Mouse (Mus musculus): ENCODE data around the gene Rad51b. TPM values are rescaled to one million over a fixed set of nuclear protein-coding genes. Genes with fewer than 3 reads are reported as not detected.

Rad51b gene
- total and polyA plus RNA-seq, 3 experiments = 6.5 to 8.6 (median 8.5) TPM

GRCm38 (mm10) chr12:79535532-79536437 lies 238.7 kb downstream of the Rad51b start:
- dilution Hi-C loops (cut with MboI; ENCODE audit: extremely low pct_ligation_motif_present, extremely low pct_unique_long_range_greater_than_20kb, low sequenced_read_pairs) = no loop called here
- no peak for TF ChIP-seq RCOR1 (conservative IDR thresholded peaks at IDR 0.05; ENCODE audit: low read depth, low read length)
- no peak for TF ChIP-seq NELFE (IDR thresholded peaks at IDR 0.05; ENCODE audit: low read depth, low read length)
- TF ChIP-seq MAFK (IDR thresholded peaks at IDR 0.05; ENCODE audit: insufficient replicate concordance, low read length) = no peak
- no peak for TF ChIP-seq TBP (conservative IDR thresholded peaks at IDR 0.05; ENCODE audit: low read depth, low read length)
- TF ChIP-seq EP300 (IDR thresholded peaks at IDR 0.05; ENCODE audit: low read length) = no peak
- TF ChIP-seq MEF2A (IDR thresholded peaks at IDR 0.05; ENCODE audit: borderline replicate concordance, low read depth, low read length) = no peak
- TF ChIP-seq ZC3H11A (IDR thresholded peaks at IDR 0.05; ENCODE audit: low read depth, low read length) = no peak
- no peaks in the 10 kb centered on the region for H3K36me3 ChIP-seq (replicated peaks in 1 of 2; ENCODE audit: control insufficient read depth in 1 of 2, insufficient read depth in 1 of 2, low read length in 1 of 2)

DNA sequence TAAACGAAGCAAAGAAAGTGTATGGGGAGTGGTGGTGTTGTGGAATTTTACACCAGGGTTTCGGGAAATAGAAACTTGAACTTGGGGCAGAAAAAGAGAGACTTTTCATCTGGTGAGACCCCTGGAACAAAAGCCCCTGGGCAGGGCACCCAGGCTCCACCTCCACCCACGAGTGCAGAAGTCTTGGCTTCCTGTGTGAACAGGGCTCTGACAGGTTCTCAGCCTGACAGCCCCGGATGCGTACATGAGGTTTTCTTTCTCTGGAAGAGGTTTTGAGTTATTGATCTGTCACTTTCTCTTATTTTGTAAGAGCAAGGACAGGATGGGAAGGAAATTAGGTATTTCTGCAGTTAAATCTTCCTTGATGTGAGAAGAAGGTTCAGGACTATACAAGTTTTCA lies 243.1 kb downstream of the Rad51b start:
- in situ Hi-C loops (cut with MboI; ENCODE audit: low pct_ligation_motif_present, low pct_unique_long_range_greater_than_20kb, low sequenced_read_pairs) = no loop called here
- no peak for TF ChIP-seq E2F4 (IDR thresholded peaks at IDR 0.05; ENCODE audit: insufficient replicate concordance, low read depth, low read length)
- no peak for TF ChIP-seq ZMIZ1 (IDR thresholded peaks at IDR 0.05; ENCODE audit: low read depth, low read length)
- no peak for TF ChIP-seq ETS1 (conservative IDR thresholded peaks at IDR 0.05; ENCODE audit: low read depth, low read length)
- no peak for TF ChIP-seq NELFE (IDR thresholded peaks at IDR 0.05; ENCODE audit: low read depth, low read length)
- TF ChIP-seq BHLHE40 (IDR thresholded peaks at IDR 0.05; ENCODE audit: low read depth, low read length) = no peak
- TF ChIP-seq CTCF (conservative IDR thresholded peaks at IDR 0.05 in 1 of 2, IDR thresholded peaks at IDR 0.05 in 1 of 2; ENCODE audit: low read depth in 2 of 2, low read length in 2 of 2) = no peak
- TF ChIP-seq JUND (conservative IDR thresholded peaks at IDR 0.05; ENCODE audit: low read depth, low read length) = no peak
- TF ChIP-seq MYC (IDR thresholded peaks at IDR 0.05; ENCODE audit: low read depth, low read length) = no peak
- no peak for TF ChIP-seq POLR2AphosphoS2 (IDR thresholded peaks at IDR 0.05; ENCODE audit: low read depth, low read length)
- TF ChIP-seq TBP (conservative IDR thresholded peaks at IDR 0.05; ENCODE audit: low read depth, low read length) = no peak
- no peak for TF ChIP-seq UBTF (IDR thresholded peaks at IDR 0.05; ENCODE audit: low read depth, low read length)
- no peak for TF ChIP-seq MEF2A (IDR thresholded peaks at IDR 0.05; ENCODE audit: borderline replicate concordance, low read depth, low read length)
- TF ChIP-seq PAX5 (IDR thresholded peaks at IDR 0.05; ENCODE audit: low read length) = no peak
- TF ChIP-seq HCFC1 (IDR thresholded peaks at IDR 0.05; ENCODE audit: low read depth, low read length) = no peak
- H3K9me3 ChIP-seq (replicated peaks; ENCODE audit: low read length) = peaks cover 4% of the 10 kb centered on the region
- no peak overlapping the region for H3K4me2 ChIP-seq (ENCODE audit: insufficient read depth, low read depth, poor library complexity, severe bottlenecking)
- H3K4me1 ChIP-seq (ENCODE audit: control insufficient read depth in 1 of 2, insufficient read depth in 2 of 2) = peaks cover 2 to 15% of the 10 kb centered on the region in 2 experiments; a peak in 1 of 4 replicates
- no peak overlapping the region for H3K27ac ChIP-seq (ENCODE audit: insufficient read depth, low read depth)
- H3K27me3 ChIP-seq (replicated peaks) = no peaks in the 10 kb centered on the region
- no peaks in the 10 kb centered on the region for H3K79me2 ChIP-seq (replicated peaks; ENCODE audit: control insufficient read depth, extremely low read depth, insufficient read depth, poor library complexity, severe bottlenecking)
- H3K36me3 ChIP-seq (replicated peaks in 1 of 2; ENCODE audit: control insufficient read depth in 1 of 2, insufficient read depth in 1 of 2, low read length in 1 of 2) = no peaks in the 10 kb centered on the region
- dilution Hi-C loops (cut with MboI; ENCODE audit: extremely low pct_ligation_motif_present, extremely low pct_unique_long_range_greater_than_20kb, low sequenced_read_pairs) = no loop called here
- no peak overlapping the region for H3K9ac ChIP-seq (ENCODE audit: insufficient read depth, low read depth)
- H3K4me3 ChIP-seq (replicated peaks in 1 of 3; ENCODE audit: low read depth in 2 of 3, low read length in 2 of 3, poor library complexity in 1 of 3) = no peak overlapping the region
- DNase-seq (ENCODE audit: extremely low read depth) = no peak

More at GRCm38 (mm10) chr12:79535532-79536437, 238.7 kb downstream of the Rad51b start:
- Histone ChIP-seq H3K27me3 (replicated peaks) (no peaks in the 10 kb centered on the region), H3K4me2 (ENCODE audit: insufficient read depth, low read depth, poor library complexity, severe bottlenecking) (no peak overlapping the region), H3K4me3 (replicated peaks in 1 of 3; ENCODE audit: low read depth in 2 of 3, low read length in 2 of 3, poor library complexity in 1 of 3) (no peak overlapping the region), H3K9ac (ENCODE audit: insufficient read depth, low read depth) (no peak overlapping the region), H3K79me2 (replicated peaks; ENCODE audit: control insufficient read depth, extremely low read depth, insufficient read depth, poor library complexity, severe bottlenecking) (no peaks in the 10 kb centered on the region), H3K27ac (ENCODE audit: insufficient read depth, low read depth) (no peak overlapping the region), H3K9me3 (replicated peaks; ENCODE audit: low read length) (peaks cover 4% of the 10 kb centered on the region), H3K4me1 (ENCODE audit: control insufficient read depth in 1 of 2, insufficient read depth in 2 of 2) (no peaks in the 10 kb centered on the region)
- no peak for DNase-seq (ENCODE audit: extremely low read depth)
- in situ Hi-C loops (cut with MboI; ENCODE audit: low pct_ligation_motif_present, low pct_unique_long_range_greater_than_20kb, low sequenced_read_pairs) = no loop called here
